Mouse (Mus musculus): ENCODE measurements around the gene Prdm16.

DNA sequence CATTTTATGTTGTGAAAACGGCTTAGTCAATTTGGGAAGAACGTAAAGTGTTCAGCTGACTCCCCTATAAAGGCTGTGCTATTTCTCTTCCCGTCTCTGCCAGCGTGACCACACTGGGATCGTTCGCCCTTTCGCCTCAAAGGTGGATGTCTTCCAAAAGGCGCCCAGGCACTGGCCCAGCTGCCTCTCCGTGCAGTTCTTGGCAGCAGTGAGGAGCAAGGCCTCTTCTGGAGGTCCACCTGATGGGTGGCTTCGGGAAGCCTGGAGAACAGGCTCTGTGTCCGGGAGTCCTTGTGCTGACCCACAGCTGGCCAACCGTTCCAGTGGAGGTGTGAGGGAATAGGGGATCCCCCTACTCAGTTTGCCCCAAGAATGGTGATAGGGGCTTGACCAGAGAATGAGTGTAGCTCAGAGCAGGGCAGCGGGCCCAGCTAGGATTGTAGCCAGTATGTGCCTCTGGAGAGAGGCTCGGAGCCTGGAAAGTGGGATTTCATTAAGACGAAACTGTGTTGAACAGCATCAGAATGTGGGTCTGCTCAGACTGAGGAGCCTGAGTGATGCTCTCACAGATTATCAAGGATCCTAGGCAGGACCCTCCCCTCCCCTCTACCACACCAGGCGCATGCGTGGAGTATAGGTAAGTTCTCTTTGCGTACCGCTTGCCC is 12.5 kb upstream of the Prdm16 start:
- TF ChIP-seq MAFK (IDR thresholded peaks at IDR 0.05; ENCODE audit: insufficient replicate concordance, low read length) (no peak), CTCF (conservative IDR thresholded peaks at IDR 0.05 in 1 of 2, IDR thresholded peaks at IDR 0.05 in 1 of 2; ENCODE audit: low read depth in 2 of 2, low read length in 2 of 2) (no peak), EP300 (IDR thresholded peaks at IDR 0.05; ENCODE audit: low read length) (no peak)
